Mouse (Mus musculus) frontal cortex, postnatal 25 days (tissue): Measurements from ENCODE around the gene Dppa4.
"Not testable (repeated sequence)": the region's sequence is repeated elsewhere in the genome, so short reads cannot be mapped to it uniquely, and the experiment has no call there.

Experiments
- DNase-seq, 2 experiments: peaks; one replicate each; pipeline ENCODE4 v3.0.0; 2022; ENCODE audit warnings: low spot score in 2 of 2

The Dppa4 gene

DNA sequence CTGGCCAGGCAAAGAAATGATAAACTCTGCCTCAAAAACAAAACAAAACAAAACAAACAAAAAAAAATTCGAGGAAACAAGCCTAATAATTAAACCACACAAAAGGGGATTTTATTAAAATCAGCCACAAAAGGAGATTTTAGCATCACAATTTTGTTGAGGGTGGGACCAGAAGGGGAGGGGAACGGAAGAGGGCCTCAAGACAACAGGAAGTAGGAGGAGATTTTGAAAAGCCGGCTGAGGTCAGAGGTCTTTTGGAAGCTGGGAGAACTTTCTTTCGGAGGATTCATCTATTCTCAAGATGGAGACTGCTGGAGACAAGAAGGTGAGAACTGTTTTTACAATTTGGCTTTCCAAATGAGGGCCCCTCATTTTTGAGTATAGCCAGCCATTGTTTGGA is at the start of gene Dppa4:
Gene Dppa4 (plus strand): TSS at position 217 of the 400 bp plus-strand sequence.
- no peak for DNase-seq

DNA sequence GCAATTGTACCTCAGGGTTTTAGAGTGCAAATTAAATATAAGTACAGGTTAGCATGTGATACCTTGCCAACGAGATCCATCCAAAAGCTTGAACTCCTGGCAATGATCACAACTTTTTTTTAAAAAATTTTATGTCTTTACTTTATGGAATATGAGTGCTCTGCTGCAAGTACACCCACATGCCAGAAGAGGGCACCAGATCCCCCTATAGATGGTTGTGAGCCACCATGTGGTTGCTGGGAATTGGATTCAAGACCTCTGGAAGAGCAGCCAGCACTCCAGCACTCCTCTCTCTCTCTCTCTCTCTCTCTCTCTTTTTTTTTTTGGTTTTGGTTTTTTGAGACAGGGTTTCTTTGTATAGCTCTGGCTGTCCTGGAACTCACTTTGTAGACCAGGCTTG is 48.5 kb upstream of the Dppa4 start:
- DNase-seq, result no peak

DNA sequence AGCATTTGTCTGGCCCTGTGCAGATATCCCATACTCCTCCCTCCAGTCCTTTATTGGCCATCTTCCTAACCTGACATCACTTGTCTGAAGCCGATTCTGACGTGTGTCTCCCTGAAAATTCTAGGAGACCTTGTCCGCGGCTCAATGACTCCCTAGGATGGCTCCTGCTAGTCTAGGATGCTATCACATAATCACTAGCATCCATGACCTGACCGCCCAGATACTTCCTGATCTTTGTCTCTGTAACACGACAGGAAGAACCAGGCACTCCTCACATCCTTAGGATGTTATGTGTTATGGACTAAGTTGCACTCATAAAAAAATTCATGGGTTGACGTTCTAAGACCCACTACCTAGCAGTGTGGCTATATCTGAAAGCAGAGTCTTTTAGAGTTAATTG is 45.9 kb upstream of the Dppa4 start:
- no peak for DNase-seq

DNA sequence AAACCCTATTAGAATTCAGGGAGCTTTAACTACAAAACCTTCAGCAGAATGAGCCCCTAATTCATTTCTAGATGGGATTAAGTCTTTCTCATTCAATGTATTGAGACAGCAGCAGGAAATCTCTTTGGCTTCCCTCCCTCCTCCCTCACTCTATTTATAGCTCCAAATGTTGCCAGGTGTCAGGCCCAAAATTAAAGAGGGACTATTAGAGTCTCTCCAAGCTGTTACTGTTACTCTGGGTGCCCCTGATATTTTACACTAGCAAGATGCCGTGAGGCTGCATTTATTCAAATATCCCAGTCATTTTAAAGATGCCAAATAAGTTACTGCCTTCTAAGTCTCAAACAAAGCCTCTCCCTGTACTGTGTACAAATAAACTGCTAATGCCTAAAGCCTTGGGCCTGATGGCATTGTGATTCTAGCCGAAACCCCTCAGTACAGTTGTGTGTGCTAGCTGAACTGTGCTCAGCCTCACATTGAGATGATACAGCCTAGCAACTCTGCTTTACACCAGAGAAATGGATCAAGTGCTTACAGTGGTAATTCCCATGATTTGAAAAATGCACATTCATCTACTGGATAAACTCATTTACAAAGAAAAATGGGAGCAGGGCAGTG is 36.4 kb upstream of the Dppa4 start:
- DNase-seq, result no peak

DNA sequence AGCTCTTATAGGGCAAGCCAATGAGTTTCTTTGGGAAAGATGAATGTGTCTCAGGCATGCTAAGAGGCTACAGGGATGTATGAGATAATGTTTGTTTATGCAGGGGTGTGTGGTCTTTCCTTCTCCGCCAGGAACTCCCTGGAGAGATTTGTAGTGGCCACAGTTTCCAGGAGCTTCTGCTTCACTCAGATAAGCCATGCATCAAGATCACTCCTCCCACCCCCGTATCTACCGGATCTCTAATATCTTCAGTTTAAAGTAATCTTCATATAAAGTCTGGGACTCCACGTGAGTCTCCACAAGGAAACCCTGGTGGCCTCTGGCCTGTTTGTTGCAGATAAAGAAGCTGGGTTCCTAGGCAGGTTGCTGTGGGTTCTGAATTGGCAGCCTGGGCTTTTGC is 30.7 kb upstream of the Dppa4 start:
- DNase-seq, result no peak

DNA sequence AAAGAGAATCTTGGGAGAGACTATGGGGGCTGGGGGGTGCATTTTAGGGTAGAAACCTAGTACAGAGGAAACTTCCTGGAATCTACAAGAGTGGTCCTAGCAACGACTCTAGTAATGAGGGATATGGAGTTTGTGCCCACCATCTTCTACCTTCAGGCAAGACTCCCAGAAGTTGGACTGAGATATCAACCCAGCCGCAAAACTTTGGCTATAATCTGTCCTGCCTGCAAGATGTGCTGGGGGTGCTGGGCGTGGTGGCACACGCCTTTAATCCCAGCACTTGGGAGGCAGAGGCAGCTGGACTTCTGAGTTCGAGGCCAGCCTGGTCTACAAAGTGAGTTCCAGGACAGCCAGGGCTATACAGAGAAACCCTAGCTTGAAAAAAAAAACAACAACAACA is 28.9 kb upstream of the Dppa4 start:
- DNase-seq, result no peak

DNA sequence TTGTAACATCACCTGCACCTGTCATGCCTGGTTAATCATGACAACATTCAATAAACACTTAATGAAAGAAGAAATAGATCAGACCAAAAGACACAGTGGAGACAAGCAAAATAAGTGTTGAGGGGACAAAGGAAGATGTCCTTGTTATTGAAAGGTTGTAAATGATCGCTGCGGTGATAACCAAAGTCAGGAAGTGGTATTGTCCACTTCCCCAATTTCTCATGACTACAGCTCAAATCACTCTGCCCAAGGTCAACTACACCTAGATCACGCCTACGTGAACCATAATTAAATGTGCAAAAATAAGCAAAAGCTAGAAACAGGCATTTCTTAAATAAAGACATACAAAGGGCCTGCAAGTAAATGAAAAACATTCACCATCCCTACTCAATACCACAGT is 24.0 kb upstream of the Dppa4 start:
- DNase-seq, result no peak

DNA sequence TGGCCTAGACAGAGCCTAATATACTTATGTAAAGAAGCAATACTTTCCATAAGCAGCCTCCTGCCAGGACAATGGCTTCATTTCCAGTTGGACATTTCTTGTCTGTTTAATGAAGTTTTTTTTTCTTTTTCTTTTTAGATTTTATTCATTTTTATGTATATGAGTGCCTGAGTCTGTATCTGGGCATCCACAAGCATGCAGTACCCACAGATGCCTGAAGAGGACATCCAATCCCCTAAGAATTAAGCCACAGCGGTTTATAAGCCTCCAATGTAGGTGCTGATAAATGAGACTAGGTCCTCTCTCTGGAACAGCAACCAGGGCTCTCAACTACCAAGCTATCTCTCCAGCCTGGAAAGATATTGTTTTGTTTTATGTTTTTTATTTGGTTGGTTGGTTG is 20.6 kb upstream of the Dppa4 start:
- no peak for DNase-seq

DNA sequence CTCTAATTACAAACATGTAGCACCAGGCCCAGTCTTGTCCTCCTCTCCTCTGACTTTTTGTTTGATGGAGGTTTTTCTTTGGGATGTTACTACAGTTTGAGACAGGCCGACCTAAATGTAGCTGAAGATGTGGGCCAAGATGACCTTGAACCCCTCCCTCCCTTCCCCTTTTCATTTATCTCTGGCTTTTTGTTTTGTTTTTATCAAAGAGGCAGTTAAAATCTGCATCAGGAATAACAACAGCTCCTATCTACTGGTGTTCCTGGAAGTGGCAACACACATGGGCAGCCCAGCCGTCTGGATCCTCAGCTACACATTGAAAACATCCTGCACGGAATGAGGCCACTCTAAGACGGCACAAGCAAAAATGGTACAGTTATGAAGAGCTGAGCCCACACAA is 17.7 kb upstream of the Dppa4 start:
- DNase-seq, result no peak

DNA sequence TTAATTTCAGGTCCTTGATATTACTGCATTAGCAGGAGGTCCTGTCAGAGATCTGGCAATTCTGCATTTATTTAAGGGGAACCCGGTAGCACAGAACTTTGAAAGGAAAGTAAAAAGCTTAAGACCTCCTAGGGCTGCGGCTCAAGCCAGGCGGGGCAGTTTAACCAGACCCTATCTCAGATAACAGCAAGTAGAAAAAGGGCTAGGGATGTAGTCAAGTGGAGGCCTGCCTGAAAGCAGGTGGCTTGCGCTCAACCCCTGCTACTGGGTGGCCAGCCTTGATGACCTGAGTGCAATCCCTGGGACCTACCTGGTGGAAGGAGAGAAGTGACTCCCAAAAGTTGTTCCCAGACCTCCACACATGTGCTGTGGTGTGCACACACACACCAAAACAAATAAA is 6.6 kb upstream of the Dppa4 start:
- no peak for DNase-seq

DNA sequence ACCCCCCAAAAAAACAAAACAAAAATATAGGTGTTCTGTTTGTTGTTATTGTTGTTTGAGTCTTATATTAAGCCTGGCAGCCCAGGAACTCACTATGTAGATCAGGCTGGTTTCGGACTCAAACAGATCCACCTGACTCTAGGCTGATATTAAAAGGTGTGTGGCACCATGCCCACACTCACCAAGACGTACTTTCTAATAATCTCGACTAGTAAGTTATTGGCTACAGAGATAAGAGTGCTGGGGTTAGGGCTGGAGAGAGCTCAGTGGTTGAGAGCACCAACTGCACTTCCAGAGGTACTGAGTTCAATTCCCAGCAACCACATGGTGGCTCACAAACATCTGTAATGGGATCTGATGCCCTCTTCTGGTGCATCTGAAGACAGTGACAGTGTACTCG is 2.6 kb upstream of the Dppa4 start:
- no peak for DNase-seq

DNA sequence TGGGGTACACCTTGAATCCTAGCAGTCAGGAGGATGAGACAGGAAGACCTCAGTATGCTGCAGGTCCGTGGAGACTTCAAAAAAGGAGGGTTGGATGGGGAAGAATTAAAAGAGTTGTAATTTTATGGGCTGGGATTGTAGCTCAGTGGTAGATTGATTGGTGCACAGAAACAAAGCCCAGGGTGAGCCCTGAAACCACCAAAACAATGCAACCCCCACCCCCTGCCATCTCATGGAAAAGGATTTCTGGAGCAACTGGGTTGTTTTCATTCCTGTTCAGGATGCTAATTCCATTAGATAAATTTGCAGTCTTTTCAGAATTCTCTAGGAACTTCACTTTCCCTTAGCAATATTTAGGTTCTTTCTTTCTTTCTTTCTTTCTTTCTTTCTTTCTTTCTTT is 732 bp upstream of the Dppa4 start:
- no peak for DNase-seq

DNA sequence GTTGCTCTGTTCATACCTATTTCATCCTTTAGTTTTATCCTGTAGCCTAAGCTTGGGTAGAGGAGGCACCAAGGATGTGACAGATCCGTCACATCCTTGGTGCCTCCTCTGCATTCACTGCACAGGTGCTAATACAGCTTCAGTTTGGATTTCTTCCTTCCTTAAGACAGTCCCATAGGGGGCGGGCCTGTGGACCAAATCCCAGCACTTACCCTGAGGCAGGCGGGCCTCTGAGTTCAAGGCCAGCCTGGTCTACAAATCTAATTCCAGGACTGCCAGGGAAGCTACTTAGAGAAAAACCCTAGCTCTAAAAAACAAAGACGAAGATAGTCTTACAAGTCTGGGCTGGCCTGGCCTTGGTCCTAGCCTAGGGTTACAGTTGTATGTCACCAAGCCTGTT is 2.0 kb downstream of the Dppa4 start:
- no peak for DNase-seq

DNA sequence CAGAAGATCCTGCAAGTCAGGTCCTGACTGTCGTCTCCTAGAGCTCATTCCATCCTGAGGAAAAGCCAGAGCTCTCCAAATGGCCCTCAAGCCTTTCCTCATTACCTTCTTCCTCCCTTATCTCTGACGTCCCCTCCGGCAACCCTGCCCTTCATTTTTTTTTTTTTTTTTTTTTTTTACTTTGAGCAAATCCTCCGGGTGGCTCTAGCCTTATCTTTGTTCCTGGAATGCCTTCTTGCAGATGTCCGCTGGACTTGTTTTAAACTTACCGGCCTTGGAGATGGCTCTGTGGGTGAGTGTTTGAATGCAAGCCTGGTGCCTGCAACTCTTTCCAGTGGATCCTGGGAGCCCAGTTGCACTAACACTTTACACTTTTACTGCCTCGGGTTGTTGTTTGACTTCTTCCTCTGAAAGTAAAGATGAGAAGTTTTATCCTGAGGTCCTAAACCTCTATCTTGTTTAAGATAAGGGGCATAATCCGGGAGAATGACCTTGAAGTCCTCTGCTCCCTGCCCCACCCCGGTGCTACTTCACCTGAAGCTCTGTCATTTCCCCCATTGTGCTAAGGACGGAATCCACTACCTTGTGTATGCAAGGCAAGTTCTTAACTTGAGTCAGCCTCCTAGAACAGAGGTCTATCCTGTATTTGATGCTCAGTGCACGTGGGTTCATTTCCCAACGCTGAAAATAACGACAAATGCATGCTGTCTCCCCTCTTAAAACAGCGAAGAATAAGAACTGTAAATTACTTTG is 14.0 kb downstream of the Dppa4 start:
- no peak for DNase-seq

DNA sequence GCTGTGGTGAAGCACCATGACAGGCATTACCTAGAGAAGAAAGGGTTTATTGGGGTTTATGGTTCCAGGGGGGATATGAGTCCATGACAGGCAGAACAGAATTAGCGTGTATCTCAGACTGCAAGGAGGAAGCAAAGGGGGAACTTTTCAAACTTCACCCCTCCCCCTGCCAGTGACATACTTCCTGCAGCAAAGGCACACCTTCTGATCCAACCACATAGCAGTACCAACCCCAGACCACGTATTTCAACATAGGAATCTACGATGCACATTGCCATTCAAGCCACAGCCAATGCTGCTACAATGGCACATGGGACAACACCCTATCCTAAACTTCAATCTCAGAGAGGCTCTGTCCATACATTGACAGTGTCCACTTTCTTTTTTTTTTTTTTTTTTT is 16.4 kb downstream of the Dppa4 start:
- no peak for DNase-seq

DNA sequence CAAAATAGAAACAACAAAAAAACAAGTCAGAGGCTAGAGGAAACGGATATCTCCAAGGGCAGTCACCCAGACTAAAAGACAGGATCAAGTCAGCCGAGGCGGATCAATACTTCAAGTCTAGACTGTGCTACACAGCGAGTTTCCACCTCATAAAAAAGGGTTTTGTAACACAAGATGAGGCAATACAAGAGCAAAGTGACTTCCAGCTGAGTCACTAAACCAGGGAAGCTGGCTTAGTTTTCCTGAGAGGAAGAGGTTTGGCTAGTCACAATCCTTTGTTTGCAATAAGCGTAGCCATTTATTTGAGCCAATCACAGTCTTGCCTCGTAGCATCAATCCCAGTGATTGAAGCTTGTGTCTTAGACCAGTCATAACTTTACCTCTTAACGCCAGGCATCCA is 20.0 kb downstream of the Dppa4 start, which contains the start of gene Dppa2:
Gene Dppa2 (plus strand): TSS at position 400 of the 400 bp plus-strand sequence.
- DNase-seq, result no peak

DNA sequence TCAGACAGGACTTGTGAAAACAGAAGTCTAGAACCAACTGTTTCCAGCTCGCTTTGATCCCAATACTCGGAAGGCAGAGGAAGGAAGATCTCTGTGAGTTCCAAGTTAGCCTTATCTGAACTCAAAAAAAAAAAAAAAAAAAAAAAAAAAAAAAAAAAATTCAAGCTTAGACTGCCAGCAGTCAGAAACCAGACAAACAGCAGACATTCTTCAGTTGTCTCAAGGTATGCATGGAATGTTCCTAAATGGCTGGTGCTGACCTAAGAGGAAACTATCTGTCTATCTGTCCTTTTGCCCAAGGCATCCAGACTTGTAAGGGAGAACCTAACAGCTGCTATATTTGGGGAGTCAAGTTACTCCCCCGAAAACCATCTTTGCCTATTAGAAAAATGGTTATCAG is 20.4 kb downstream of the Dppa4 start:
- no peak for DNase-seq

DNA sequence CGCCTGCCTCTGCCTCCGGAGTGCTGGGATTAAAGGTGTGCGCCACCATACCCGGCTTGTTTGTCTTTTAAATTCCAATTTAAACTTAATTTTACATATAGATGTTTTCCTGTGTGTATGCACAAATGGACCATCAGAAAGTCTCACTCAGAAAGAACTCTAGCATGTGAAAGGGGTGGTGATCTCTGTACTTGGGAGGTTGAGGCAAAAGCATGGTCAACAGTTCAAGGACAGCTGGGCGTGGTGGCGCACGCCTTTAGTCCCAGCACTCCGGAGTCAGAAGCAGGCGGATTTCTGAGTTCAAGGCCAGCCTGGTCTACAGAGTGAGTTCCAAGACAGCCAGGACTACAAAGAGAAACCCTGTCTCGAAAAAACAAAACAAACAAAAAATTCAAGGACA is 25.4 kb downstream of the Dppa4 start:
- not testable (repeated sequence) for DNase-seq

DNA sequence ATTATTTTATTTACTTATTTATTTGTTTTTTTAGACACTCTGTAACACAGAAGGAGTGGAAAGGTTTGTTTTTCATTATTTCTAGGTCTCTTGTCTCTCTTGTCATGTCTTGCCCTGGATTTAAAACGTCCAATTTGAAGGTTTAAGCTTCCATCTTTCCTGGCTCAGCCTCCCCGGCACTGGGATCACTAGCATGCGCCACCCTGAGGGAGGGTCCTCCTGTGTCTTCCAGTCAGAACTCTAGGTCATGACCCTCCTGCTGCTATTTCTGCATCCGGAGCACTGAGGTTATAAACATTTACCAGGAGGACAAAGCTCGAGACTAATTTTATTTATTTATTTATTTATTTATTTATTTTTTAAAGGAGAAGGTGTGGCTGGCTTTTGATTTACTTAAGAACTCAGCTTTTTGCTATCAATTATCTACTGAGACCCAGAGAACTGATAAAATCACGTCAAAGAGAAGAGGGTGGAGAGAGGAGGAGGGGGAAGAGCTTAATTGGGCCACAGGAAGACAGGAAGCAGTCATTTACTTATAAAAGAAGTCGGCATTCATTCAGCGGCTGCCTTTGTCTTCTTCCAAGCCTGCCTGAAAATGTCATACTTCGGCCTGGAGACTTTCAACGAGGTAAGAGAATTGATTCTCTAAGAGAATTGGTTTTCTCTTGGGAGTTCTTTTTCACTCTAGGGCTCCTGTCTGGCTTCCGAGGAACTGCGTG is 26.5 kb downstream of the Dppa4 start:
- DNase-seq, result no peak

DNA sequence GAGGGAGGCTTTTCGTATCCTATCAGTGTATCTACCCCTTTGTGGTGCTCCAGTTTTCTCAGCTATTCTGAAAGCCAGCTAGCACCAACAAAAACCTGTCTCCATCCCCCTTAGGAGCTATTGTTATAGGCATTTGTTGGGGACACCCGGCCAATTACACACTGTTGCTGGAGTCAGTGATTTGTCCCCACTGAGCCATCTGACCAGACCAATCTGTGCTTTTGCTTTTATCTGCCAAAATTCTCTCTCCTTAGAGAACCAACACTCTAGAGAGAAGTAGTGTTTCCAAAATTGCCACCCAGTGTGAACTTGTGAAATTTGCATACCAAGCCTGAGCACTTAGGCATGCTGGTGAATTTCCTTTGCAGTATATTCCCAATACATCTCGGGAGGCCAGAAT is 31.8 kb downstream of the Dppa4 start:
- no peak for DNase-seq

DNA sequence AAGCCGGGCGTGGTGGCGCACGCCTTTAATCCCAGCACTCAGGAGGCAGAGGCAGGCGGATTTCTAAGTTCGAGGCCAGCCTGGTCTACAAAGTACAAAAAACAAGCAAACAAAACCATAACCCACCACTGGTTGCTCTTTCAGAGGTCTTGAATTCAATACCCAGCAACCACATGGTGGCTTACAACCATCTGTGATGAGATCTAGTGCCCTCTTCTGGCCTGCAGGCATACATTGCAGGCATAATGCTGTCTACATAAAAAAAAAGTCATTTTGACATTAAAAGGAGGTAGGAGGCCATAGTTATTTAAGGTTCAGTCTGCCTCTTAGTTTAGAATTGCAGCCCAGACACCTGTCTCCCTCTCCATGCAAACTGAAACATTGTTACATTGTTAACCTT is 37.2 kb downstream of the Dppa4 start:
- DNase-seq, result no peak

DNA sequence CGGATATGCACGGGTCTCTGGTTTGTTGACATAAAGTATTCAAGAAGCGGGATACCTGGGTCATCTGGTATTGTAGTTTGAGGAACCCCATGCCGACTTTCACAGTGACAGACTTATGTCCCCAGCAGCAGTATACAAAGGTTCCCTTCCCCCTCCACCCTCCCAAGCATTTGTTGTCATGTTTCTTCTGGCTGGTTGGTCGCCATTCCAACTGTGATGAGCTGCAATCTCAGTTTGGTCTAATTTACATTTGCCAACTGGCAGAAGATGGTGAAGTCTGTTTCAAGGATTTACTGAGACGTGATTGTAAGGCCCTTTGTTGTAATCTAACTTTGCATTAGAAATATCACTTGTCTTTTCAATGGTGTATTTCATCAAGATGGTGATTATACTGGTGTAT is 39.6 kb downstream of the Dppa4 start:
- DNase-seq, result no peak
